Mouse (Mus musculus) heart, postnatal 0 days (tissue): ENCODE measurements around the gene Cog3. TPM values are rescaled to one million over a fixed set of nuclear protein-coding genes. Genes with fewer than 3 reads are reported as not detected.

ENCODE experiments used
- ATAC-seq: fragments of 200-750 bp; cut with Nextera tagmentation; 2 replicates; pipeline ENCODE4 v1.8.0; 2017; ENCODE audit warnings: low read depth, moderate number of reproducible peaks, moderate library complexity; ENCODE audit not compliant: insufficient read depth
- DNase-seq: peaks from one replicate; pipeline ENCODE4 v3.0.0-alpha.2; 2016; ENCODE audit warnings: low spot score
- H3K27ac ChIP-seq: fragments of 300-500 bp; sonication (generic); 2 replicates; pipeline ENCODE4 v1.5.1; 2014; ENCODE audit warnings: low read depth, mild to moderate bottlenecking
- H3K27me3 ChIP-seq: fragments of 300-500 bp; sonication (generic); 2 replicates; pipeline ENCODE4 v1.6.1; 2014; ENCODE audit warnings: low read length, mixed read lengths; ENCODE audit not compliant: control insufficient read depth, insufficient read depth
- H3K36me3 ChIP-seq: fragments of 300-500 bp; sonication (generic); replicated peaks from 2 replicates; pipeline ENCODE4 v1.6.1; 2014; ENCODE audit warnings: low read length, mixed read lengths; ENCODE audit not compliant: control insufficient read depth, insufficient read depth
- H3K4me1 ChIP-seq: fragments of 300-500 bp; sonication (generic); 2 replicates; pipeline ENCODE4 v1.6.1; 2014; ENCODE audit warnings: antibody characterized with exemption; ENCODE audit not compliant: control insufficient read depth, insufficient read depth
- H3K4me2 ChIP-seq: fragments of 300-500 bp; sonication (generic); 2 replicates; pipeline ENCODE4 v1.6.1; 2014; ENCODE audit warnings: low read depth, mild to moderate bottlenecking, low read length, moderate library complexity
- H3K4me3 ChIP-seq: fragments of 300-500 bp; sonication (generic); 2 replicates; pipeline ENCODE4 v1.5.1; 2014; ENCODE audit warnings: low read depth, low read length
- H3K9ac ChIP-seq: fragments of 300-500 bp; sonication (generic); replicated peaks from 2 replicates; pipeline ENCODE4 v1.6.1; 2014; ENCODE audit warnings: low read depth, low read length, mixed read lengths
- H3K9me3 ChIP-seq: fragments of 300-500 bp; sonication (generic); replicated peaks from 2 replicates; pipeline ENCODE4 v1.6.1; 2016; ENCODE audit warnings: low read length; ENCODE audit not compliant: control insufficient read depth
- CTCF ChIP-seq: IDR thresholded peaks from 2 replicates; pipeline ENCODE4 v1.5.1; 2016; ENCODE audit warnings: antibody characterized with exemption, control low read depth, low read depth
- EP300 ChIP-seq: IDR thresholded peaks from 2 replicates; pipeline ENCODE4 v1.6.1; 2016; ENCODE audit warnings: antibody characterized with exemption, low read depth
- WGBS: fragments of 180-500 bp; shearing (Covaris S2); extraction: QIAGEN DNeasy Blood & Tissue Kit; methylation state at CpG from one replicate; pipeline ENCODE4 v1.1.7; 2014; 5-methylcytosine and 5-hydroxymethylcytosine counted together
- polyA plus RNA-seq: library from polyadenylated mRNA; unstranded; fragments of >200 nt; fragmentation: Nextera tagmentation; extraction: Ambion mirVana; gene quantifications from 2 replicates; pipeline ENCODE4 v1.2.1, GENCODE M21; 2015
- total RNA-seq: library from RNA; depleted of rRNA; stranded (reverse); fragments of >200 nt; gene quantifications from 2 replicates; pipeline ENCODE4 v1.2.3, GENCODE M21; 2014; ENCODE audit warnings: low replicate concordance; rRNA removed

The Cog3 gene
- total and polyA plus RNA-seq, 2 experiments from 2014 or later, result 8.6 to 12.9 TPM

DNA sequence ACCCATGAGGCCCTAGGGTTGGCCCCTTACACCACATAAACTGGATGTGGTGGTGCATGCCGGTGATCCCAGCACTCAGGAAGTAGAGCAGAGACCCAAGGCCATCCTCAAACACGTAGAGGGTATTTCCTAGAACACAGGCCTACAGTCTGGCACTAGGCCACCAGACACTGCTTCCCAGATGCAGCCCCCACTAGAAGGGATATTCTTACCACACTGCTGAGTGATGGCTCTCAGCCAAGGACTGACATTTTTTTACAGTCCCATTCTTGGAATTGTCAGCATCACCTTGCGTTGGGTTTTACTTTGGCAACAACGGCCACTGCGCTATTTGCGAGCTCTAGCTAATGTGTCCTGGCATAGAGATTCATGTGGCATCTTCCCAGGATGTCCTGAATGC, 93.4 kb downstream of the Cog3 start:
- Histone ChIP-seq H3K27me3 (no peaks in the 10 kb centered on the region), H3K9ac (no peak overlapping the region), H3K4me2 (no peak overlapping the region), H3K36me3 (no peaks in the 10 kb centered on the region), H3K9me3 (no peaks in the 10 kb centered on the region), H3K27ac (no peak overlapping the region), H3K4me3 (no peak overlapping the region), H3K4me1 (no peaks in the 10 kb centered on the region; the same call in 1 of the 2 replicates)
- WGBS, result 22% methylated on average over 6 of the region's 6 CpGs
- peak; percentile 13 for DNase-seq
- no peak for TF ChIP-seq CTCF
- no peak for TF ChIP-seq EP300
- ATAC-seq, result peak; percentile 27; the same call in 1 of the 2 replicates

Other genes with a start within 250 kb of the Cog3 start
- gene Spert, start 161.4 kb downstream of the Cog3 start, total RNA-seq, result not detected in 2 replicates
- not detected in 2 replicates for gene Spert, start 161.4 kb downstream of the Cog3 start, polyA plus RNA-seq
- gene Erich6b, start 112.3 kb downstream of the Cog3 start, total RNA-seq, result not detected in 2 replicates
- not detected in 2 replicates for gene Erich6b, start 112.3 kb downstream of the Cog3 start, polyA plus RNA-seq
- gene Slc25a30, start 32.5 kb upstream of the Cog3 start, total RNA-seq, result 39.0 and 39.2 TPM in 2 replicates
- 6.2 and 6.3 TPM in 2 replicates for gene Slc25a30, start 32.5 kb upstream of the Cog3 start, polyA plus RNA-seq
- 746 and 806 TPM in 2 replicates for gene Tpt1, start 90.6 kb upstream of the Cog3 start, total RNA-seq
- gene Tpt1, start 90.6 kb upstream of the Cog3 start, polyA plus RNA-seq, result 1,059 and 1,111 TPM in 2 replicates
- not detected in 2 replicates for gene Kctd4, start 200.5 kb upstream of the Cog3 start, total RNA-seq
- 0.07 and 0.11 TPM in 2 replicates for gene Kctd4, start 200.5 kb upstream of the Cog3 start, polyA plus RNA-seq